Mouse (Mus musculus): Measurements from ENCODE around the gene Fgfr2. TPM values are rescaled to one million over a fixed set of nuclear protein-coding genes. Genes with fewer than 3 reads are reported as not detected.

Fgfr2 gene
- total RNA-seq, 2 experiments from 2014 or later: 44.0 to 52.8 TPM

DNA sequence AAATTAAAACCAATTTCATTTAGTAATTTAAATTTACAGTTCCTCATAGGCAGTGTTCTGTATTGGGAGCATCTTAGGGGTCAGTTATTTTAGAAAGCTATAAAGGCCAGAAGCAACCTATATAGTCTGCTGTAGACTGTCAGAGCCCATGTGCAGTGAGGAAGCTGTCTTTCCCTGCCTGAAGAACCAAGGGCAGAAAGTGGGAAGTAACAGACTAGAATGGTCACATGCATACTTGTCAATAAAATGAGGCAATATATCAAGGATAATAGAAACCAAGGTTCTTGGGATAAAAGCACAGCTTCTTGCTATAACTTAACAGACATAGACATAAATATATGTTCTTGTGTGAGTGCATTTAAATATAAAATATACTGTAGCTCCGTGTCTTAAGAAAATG lies 2220.2 kb downstream of the Fgfr2 start:
- DNase-seq (ENCODE audit: low spot score in 2 of 2): no peak

DNA sequence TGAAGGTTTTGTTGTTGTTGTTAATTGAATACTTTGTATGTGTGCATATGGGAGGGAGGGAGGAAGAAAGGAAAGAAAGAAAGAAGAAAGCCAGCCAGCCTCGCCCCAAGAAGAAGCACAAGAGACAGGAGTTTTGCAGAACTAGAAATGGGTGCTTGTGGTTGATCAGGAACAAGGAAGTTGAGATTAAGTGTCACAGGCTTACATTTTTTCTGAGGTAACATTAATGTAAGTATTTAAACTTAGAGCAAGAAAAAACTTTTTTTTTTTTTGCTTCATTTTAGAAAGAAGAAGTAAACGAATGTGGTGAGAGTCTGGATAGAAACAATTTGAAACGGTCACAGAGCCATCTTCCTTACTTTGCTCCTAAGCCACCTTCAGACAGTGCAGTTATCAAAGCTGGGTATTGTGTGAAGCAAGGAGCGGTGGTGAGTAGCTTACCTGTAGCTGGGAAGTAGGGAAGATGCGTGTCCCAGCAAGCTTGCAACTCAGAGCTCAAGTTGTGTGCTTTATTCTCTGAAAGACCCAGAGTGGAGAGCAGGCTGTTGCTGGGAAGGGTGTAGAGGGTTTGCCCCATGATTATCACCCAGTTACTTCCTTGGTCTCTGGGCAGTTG lies 2222.8 kb downstream of the Fgfr2 start:
- no peak for DNase-seq (ENCODE audit: low spot score in 2 of 2)

DNA sequence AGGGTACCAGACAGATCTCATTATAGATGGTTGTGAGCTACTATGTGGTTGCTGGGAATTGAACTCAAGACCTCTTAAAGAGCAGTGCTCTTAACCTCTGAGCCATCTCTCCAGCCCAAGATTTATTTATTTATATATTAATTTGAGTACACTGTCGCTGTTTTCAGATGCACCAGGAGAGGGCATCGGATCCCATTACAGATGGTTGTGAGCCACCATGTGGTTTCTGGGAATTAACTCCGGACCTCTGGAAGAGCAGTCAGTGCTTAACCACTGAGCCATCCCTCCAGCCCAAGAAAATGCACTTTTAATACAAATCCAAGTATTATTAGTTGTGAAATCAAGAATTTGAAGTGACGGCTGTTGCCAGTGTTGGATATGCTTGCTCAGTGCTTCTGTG lies 2224.8 kb downstream of the Fgfr2 start:
- no peak for DNase-seq (ENCODE audit: low spot score in 2 of 2)

DNA sequence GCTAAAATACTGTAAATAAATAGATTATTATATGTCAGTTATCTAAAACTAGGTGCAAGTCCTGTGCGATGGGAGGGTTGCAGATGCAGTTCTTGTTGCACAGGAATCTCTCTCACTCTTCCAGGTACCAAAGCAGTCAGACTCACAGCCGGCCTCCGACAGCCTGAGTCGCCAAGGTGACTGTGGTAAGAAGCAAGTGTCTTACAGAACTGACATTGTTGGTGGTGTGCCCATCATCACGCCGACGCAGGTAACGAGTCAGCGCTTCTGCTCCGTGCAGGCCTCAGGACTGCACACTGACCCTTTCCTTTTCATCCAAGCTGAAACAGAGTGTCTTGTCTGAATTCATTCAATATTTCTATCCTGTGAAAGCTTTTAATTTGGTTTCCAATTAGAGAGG lies 2225.9 kb downstream of the Fgfr2 start:
- DNase-seq (ENCODE audit: low spot score in 2 of 2): no peak

DNA sequence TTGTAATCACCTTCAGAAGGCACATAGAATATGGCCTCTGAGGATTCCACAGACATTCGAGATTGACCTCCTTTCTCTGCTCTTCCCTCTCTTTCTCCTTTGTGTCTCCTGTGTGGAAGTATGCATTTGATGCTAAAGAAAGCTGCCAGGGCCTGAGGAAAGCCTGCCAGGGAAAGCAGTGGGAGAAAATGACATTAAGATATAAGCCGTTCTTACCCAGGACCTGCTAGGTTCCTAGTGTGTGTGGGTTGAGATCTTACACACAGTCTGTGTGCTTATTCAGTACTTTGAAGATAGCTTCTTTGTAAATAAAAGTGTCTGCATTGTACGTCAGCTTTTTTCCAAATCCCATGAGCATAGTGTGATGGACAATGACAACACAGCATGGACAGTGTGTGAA lies 2227.1 kb downstream of the Fgfr2 start:
- DNase-seq (ENCODE audit: low spot score in 2 of 2): peak; percentile 38 to 50

DNA sequence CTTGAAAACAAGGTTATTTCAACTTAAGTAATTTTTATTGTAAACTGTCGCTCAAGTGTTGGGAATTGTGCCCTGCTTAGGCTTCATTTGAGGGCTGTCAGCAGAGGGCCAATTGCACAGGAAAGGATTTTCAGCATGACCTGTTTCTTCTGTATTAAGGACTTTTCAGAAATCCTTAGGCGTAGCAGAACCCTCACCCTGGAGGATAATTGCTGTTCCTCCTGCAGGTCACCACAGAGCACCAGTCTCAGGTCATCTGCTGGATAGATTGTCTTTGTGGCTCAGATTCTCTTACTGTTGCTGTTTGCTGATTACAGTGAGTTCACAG lies 2227.6 kb downstream of the Fgfr2 start:
- DNase-seq (ENCODE audit: low spot score in 2 of 2): no peak

DNA sequence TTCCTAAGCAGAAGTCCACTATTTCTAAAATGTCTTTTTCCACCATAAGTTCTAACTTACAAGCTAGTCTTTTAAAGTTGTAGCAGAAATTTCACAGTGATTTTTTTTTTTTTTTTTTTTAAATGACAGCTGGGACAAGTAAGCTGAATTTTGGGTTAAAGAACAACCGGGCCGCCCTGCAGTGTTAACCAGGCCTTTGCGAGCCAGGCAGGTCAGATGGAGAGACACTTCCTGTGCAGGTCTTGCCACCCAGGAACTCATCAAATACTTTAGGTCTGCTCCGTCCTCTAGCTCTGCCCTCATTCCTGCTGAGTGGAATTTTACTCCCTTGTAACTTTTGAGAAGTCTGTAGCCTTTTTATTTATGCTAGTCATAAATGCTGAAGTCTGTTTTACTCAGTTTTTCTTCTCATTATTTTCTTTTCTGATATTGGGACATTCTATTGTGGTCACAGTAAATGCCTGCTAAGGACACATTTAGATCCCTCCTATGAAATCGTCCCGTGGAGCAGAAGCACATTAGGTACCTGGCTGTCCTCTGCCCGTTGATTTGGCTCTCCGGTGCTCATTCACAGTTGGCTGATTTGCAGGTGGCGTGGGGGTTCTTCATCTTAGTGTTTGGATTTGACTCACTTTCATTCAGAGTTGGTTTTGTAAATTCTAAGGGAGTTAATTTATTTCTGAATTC lies 2228.1 kb downstream of the Fgfr2 start:
- DNase-seq (ENCODE audit: low spot score in 2 of 2): no peak

DNA sequence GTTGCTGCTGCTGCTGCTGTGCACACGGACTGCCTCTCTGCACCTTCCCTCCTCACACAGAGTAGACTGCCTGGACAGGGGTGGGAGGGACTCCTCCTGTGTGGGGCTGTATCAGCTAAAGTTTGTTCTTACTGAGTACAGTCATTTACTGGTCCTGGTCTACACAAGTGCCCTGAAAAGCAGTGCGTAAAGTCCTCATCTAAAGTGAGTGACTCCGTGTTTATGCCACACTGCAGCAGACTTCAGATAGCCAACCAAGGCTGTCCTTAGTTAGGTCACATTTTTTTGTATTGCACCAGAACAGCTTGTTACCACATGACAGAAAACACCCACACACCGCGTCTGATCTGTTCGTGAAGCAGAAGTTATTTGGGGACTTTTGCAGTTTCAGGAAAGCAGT lies 2230.2 kb downstream of the Fgfr2 start:
- peak; percentile 63 to 75 for DNase-seq (ENCODE audit: low spot score in 2 of 2)

DNA sequence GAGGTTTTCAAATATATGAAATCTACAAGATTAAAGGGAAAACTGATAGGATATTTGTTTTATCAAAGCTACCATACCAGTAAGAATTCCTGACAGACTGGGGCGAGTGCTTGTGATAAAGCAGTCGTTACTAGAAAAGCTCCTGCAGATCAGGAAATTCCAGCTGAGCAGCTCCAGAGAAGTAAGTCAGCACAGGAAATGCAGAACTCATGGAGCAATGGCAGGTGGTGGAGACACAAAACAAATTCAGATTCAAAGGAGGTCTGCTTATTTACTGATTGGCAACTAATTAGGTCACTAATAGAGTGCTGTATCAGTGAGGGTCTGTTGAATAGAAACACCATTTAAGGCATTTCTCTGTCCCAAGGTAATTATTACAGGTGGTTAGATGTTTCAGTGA lies 2232.3 kb downstream of the Fgfr2 start:
- DNase-seq (ENCODE audit: low spot score in 2 of 2): no peak

DNA sequence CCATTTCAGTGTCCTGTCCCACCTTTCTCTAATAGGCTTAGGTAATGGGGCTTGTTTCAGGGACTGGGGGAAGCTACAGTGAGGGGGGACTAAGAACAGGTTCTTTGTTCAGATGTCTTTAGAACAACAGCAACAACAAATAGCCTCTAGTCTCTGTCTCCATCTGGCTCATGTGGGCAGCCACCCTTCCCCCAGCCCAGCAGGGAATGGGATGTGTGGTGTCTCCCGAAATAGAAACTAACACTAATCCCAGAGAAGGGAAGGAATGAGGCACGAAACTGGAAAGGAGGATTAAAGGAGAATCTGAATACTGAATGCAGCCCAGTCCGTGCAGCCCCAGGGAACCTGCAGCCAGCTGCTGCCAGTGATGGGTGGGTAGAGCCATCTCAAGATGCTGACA lies 2235.2 kb downstream of the Fgfr2 start:
- peak; percentile 28 to 59 for DNase-seq (ENCODE audit: low spot score in 2 of 2)

DNA sequence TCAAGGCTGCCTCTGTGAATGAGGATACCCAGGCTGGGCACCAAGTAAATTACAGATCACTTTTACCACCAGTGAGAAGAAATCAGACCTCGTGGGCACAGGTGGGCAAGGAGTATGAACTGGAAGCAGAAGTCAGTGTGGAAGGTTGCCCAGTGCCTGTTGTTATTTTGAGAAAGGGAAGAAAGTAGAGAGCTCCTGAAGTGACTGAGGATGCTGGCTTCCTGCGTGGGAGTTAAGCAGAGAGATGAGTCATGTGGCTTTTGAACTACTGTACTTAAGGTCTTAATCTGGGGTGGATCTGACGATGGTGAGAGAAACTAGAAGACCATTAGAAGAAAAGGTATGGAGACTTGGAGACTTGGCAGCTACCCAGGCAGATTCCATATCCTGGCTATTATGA lies 2236.9 kb downstream of the Fgfr2 start:
- DNase-seq (ENCODE audit: low spot score in 2 of 2): no peak

DNA sequence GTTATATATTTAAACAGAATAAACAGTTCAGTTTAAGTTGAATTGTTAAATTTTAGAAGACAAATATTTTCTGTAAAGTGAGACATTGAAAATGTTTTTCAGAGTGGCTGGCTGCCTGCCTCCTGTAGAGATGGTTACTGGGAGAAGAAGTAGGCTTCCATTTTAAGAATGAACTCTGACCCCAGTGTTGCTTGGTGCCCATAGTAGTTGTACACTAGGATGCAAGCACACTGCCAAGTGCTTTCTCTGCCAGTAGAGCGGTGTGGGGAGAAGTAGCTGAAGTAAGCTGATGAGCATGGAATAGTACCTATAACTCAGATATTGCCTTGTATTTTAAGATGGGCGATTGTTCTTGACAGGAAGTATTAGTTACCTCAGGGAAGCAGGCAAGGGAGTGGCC lies 2239.0 kb downstream of the Fgfr2 start:
- no peak for DNase-seq (ENCODE audit: low spot score in 2 of 2)

DNA sequence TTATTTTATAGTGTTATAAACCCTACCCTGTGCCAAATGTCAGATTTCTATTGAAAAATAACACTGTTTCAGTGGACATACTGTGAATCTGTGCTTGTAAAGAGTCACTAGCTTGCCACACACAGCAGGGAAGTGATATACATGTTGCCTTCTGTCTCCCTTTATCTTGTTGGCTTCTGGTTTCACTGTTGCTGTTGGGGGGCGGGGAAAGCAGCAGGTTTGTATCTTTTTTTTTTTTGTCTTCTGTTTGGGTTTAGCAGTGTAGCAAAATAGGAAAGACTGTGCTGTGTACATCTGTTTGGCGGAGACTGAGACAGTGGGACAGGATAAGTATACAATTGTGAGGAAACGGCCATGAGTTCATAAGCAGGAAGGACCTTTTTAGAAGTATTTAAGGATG lies 2255.9 kb downstream of the Fgfr2 start:
- no peak for DNase-seq (ENCODE audit: low spot score in 2 of 2)

DNA sequence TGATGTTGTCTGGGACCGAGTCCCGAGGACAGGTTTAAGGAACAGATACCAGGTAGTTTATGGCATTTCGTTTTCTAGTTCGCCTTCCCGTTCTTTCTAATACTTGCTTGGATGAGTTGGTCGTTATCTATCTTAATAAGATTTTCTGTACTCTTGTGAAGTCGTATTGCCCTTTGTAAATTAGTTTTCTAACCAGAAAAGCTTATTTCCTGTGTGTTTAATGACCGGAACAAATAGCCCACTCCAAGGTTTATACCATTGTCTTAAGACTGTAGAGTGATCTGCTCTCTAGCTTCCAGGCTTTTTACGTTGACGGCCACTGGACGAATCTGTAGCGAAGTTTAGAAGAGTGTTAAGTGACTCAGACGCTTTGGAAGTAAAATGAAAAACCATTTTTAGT lies 2256.5 kb downstream of the Fgfr2 start:
- no peak for DNase-seq (ENCODE audit: low spot score in 2 of 2)

DNA sequence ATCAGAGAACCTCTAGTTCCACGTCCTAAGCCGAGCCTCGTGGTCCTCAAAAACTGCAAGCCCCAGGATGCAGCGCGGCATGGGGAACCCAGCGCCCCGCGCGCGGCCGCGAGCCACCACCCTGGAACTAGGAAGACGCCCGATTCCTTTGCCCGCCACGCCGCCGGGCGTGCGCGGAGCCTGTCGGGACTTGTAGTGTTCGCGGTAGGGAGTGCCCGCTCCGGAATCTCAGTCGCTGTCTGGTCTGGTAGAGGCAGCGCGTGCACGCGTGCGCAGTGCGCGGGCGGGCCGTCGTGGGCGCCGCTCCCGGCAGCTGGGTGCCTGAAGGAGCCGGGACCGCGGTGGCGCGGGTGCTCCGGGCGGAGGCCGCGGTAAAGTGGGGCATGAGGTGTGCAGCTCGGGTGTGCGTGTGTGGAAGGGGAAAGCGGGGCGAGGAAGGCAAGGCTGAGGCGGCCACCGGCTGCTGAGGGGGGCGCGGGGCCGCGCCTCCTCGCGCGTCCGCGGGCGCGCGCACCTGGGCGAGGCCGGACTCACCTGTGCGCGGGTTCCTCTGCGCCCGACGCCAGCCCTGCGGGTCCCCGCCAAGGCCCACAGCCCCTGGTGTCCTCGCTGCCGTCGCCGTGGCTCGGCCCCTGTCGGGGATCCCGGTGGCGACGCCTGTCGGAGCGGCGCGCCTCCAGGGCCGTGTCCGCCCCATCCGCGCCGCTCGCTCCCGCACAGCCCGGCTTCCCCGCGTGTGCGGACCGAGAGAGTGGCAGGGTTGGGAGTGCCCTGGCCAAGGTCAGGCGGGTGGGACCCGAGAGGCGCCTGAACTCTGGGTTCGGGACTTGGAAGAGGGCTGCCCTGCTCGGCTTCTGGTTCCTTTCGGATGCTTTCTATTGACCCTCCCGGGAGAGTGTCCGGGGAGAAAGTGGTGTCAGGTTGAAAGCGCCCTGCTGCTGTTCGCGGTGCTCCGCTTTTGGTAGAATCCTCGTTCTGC lies 2257.2 kb downstream of the Fgfr2 start, which contains the start of gene Plekha1:
Gene Plekha1 (plus strand): TSS at position 144 of the 979 bp plus-strand sequence.
- DNase-seq (ENCODE audit: low spot score in 2 of 2): peak; percentile 97 to 100

DNA sequence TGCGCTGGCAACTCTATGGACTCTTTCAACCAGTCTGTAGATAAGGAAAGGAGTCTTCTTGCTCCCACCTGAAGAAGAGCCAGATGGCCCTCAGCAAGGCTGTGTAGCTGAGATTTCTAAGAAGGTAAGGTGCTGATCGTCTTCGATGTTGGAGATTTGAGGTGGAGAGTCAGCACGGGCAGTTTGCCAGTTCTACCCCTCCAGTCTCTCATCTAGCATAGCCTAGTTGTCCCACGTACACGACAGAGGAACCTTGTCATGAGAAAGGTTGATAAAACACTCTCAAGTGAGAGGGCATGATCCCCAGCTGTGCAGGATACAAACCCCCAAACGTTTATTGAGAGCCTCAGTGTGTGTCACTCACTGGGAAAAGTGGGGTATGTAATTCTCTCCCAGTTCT lies 2258.4 kb downstream of the Fgfr2 start:
- DNase-seq (ENCODE audit: low spot score in 2 of 2): no peak

DNA sequence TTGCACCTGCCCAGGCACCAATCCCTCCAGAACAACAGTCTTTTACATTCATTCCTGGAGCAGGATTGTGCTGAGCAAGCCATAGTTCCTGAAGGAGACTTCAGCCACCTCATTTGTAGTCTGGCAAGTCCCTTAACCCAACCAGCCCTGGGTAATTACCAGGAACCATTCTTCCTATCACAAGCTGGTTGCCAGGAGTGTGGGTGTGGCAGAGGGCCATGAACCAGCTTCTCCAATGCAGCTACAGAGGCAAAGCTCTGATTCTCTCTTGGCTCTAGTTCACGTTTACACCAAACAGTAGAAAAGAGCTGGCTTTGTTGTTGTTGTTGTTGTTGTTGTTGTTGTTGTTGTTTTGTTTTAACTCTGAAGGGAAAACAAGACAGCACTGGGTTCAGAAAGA lies 2260.6 kb downstream of the Fgfr2 start:
- DNase-seq (ENCODE audit: low spot score in 2 of 2): no peak

DNA sequence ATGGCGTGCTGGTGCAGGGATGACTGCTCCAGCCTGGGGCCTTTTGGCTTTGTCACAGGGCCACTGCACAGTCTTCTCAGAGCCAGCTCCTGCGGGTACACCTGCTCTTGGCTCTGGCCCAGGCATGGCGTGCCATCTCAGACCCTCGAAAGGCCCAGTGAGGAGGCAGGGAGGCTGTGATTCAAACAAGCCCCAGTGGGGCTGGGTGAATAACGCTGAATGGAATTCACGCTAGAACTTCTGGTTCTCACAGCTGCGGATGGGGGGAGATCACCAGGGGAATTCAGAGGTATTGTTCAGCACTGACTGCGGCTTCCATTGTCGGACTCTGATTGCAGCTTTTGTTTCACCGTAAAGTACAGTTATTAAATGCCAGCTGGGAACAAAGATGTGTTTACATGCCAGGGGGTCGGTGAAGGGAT lies 2262.4 kb downstream of the Fgfr2 start:
- no peak for DNase-seq (ENCODE audit: low spot score in 2 of 2)

DNA sequence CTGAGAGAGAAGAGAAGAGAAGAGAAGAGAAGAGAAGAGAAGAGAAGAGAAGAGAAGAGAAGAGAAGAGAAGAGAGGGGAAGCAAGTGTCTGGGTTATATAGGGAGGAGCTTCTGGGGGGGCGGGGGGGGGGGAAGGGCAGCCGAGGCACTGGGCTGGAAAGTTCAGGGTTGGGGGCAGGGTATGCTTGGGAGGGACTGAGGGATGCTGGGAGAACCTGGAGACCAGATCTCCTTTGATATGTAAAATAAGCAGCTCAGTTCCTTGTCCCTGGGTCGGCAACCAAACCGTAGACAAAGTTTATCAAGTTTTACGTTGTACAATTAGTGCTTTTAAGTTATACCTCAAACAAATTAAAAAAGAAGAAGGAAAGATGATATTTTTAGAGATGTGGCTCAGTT lies 2263.2 kb downstream of the Fgfr2 start:
- no peak for DNase-seq (ENCODE audit: low spot score in 2 of 2)

DNA sequence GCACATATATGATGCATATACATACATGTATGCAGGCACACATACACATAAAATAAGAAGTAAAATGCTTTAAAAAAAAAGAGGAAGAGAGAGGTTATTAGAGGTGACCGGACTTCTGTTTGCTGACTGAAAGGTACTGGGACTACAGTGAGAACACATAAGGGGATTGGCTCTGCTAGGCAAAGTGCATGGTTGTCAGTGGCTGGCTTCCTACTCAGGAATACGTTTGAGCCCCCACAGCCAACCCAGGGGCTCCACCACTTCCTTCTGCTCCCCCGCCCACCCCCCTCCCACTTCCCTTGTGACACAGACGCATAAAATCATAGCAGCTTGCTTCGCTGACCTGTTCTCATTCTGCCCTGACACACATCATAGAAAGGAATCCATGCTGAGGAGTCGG lies 2265.2 kb downstream of the Fgfr2 start:
- no peak for DNase-seq (ENCODE audit: low spot score in 2 of 2)

DNA sequence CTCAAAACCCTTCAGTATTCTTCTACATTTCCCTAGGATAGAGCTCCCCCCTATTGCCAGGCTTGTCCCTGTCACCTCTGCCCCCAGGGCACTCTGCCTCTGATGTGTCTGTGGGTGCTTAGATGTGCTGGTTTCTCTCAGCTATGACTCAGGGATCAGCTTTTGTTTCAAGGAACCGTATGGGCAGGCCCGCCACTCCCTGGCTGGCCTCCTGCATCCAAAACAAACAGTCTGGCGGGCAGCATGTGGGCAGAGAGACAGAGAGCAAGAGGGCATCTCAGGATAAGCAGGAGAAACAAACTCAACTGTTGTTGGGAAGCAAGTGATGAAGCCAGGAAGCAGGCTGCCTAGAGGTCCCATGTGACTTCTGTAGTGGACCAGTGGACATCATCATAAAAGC lies 2267.5 kb downstream of the Fgfr2 start:
- no peak for DNase-seq (ENCODE audit: low spot score in 2 of 2)

DNA sequence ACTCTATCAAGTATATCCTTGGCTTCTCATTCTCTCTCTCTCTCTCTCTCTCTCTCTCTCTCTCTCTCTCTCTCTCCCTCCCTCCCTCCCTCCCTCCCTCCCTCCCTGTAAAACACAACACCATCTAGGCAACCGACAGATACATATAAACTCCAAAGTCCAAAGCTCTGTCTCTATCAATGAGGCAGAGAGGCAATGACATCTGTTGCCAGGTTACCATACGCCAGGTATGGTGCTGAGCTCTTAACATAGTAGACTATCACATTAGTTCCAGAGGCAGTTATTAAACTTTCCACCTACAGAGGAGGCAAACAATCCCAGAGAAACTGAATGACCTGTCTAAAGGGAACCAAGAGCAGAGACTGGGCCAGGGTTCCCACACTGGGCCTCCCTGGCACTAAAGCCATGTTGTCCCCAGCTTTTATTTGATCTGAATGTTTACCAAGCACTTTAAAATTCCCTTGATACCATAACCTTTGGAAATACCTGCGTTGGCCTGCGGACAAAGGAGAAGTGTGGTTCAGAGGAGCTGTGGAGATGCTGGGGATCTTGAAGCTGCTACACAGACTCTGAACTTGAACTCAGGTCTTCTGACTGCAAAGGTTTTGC lies 2268.4 kb downstream of the Fgfr2 start:
- DNase-seq (ENCODE audit: low spot score in 2 of 2): no peak

Measured in left cerebral cortex, adult 18-20 months (tissue).